In the genomic region with DNA sequence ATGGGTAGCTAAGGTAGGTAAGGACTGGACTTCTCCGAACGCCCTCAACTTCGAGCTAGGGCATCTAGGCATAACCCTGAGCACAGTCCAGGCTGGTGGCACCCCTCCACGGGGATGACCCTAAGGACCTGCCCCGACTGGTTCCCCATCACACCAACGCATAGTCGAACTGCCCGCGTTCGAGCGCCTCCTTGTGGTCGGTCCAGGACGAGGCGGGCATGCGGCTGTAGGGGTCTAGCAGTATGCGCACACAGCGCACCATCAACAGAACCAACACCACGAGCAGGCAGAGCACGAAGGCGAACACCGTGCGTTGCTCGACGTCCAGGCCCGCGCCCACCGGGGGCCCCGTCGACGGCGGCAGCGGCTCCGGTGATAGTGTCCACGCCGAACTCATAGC, we compare ENCODE assay signal across 8 mouse cellular contexts. TPM values are rescaled to one million over a fixed set of nuclear protein-coding genes. Genes with fewer than 3 reads are reported as not detected.
DNase-seq lines count a peak whose midpoint lies in the region; ATAC-seq and TF ChIP-seq lines count a peak whose summit lies in the region.

No protein-coding gene starts in this region.

- H3K27me3 ChIP-seq in midbrain, postnatal 0 days (ENCODE audit: insufficient read depth, low read length): no peaks in the 10 kb centered on the region

- peaks cover 10% of the 10 kb centered on the region for H3K4me1 ChIP-seq in midbrain, postnatal 0 days (ENCODE audit: insufficient read depth, low read length)

- peak; percentile 77 for ATAC-seq in midbrain, postnatal 0 days (ENCODE audit: low FRiP score)

- peak overlapping the region; percentile 77 for H3K4me2 ChIP-seq in midbrain, postnatal 0 days (ENCODE audit: low read depth, low read length, poor library complexity, severe bottlenecking)

- peak overlapping the region; percentile 95 for H3K27ac ChIP-seq in midbrain, postnatal 0 days (ENCODE audit: low read depth, low read length)

- H3K4me3 ChIP-seq in midbrain, postnatal 0 days (ENCODE audit: low read depth, low read length): peak overlapping the region; percentile 76

- no peaks in the 10 kb centered on the region for H3K9me3 ChIP-seq in midbrain, postnatal 0 days (ENCODE audit: low read length)

- peaks cover 46% of the 10 kb centered on the region for H3K36me3 ChIP-seq in midbrain, postnatal 0 days (ENCODE audit: insufficient read depth, low read length)

- H3K9ac ChIP-seq in midbrain, postnatal 0 days (replicated peaks; ENCODE audit: low read length, poor library complexity, severe bottlenecking): peak overlapping the region; percentile 78

- WGBS in midbrain, postnatal 0 days: 2% methylated on average over 35 of the region's 35 CpGs

- peak; percentile 91 for TF ChIP-seq CTCF in midbrain, postnatal 0 days (IDR thresholded peaks at IDR 0.05)

- peak; percentile 72 for DNase-seq in urinary bladder, adult 2 months (ENCODE audit: low spot score)
- no peak for DNase-seq in urinary bladder, postnatal 10 days (ENCODE audit: low spot score)
- peak; percentile 69 for DNase-seq in embryo, embryonic 11.5 days (ENCODE audit: low read depth, low spot score)
- DNase-seq in gastrocnemius, postnatal 4 days (ENCODE audit: low spot score in 2 of 2): peak; percentile 63 to 81
- peak; percentile 60 for DNase-seq in kidney, adult 18-20 months
- peak; percentile 83 for DNase-seq in liver
- peak; percentile 81 for DNase-seq in midbrain, postnatal 0 days (ENCODE audit: low spot score)
- peak; percentile 77 to 89 for DNase-seq in spleen, postnatal 10 days (ENCODE audit: low spot score in 2 of 2)

RNA-seq across cellular contexts. Expression of gene Ctxn1, which starts 0.8 kb away (rescaled TPM):
- 98.2 and 133 TPM in 2 replicates for polyA plus RNA-seq in urinary bladder, adult 2 months (2012; rRNA removed)
- 1 to 10 TPM; 7.5 to 8.0 TPM for total RNA-seq in gastrocnemius, postnatal 4 days (2021)
- total RNA-seq in midbrain, postnatal 0 days (2014; rRNA removed): 78.5 and 91.4 TPM in 2 replicates
- polyA plus RNA-seq in midbrain, postnatal 0 days (2015; fragmentation: Nextera tagmentation; extraction: Ambion mirVana): 250 and 259 TPM in 2 replicates

RNA-seq across cellular contexts. Expression of gene Snapc2, which starts 5.4 kb away (rescaled TPM):
- 50.9 and 56.7 TPM in 2 replicates for polyA plus RNA-seq in urinary bladder, adult 2 months (2012; rRNA removed)
- total RNA-seq in gastrocnemius, postnatal 4 days (2021): 10 to 100 TPM; 21.7 to 22.5 TPM
- 60.4 and 74.3 TPM in 2 replicates for total RNA-seq in midbrain, postnatal 0 days (2014; rRNA removed)
- polyA plus RNA-seq in midbrain, postnatal 0 days (2015; fragmentation: Nextera tagmentation; extraction: Ambion mirVana): 64.8 and 68.1 TPM in 2 replicates

RNA-seq across cellular contexts. Expression of gene Tgfbr3l, which starts 10.2 kb away (rescaled TPM):
- polyA plus RNA-seq in urinary bladder, adult 2 months (2012; rRNA removed): 31.6 and 33.6 TPM in 2 replicates
- 1 to 10 TPM; 5.2 to 9.7 TPM for total RNA-seq in gastrocnemius, postnatal 4 days (2021)
- 8.2 and 15.3 TPM in 2 replicates for total RNA-seq in midbrain, postnatal 0 days (2014; rRNA removed)
- polyA plus RNA-seq in midbrain, postnatal 0 days (2015; fragmentation: Nextera tagmentation; extraction: Ambion mirVana): 3.5 and 5.1 TPM in 2 replicates

RNA-seq across cellular contexts. Expression of gene Timm44, which starts 17.5 kb away (rescaled TPM):
- polyA plus RNA-seq in urinary bladder, adult 2 months (2012; rRNA removed): 66.5 and 76.2 TPM in 2 replicates
- total RNA-seq in gastrocnemius, postnatal 4 days (2021): 10 to 100 TPM; 73.9 to 78.4 TPM
- 58.0 and 58.5 TPM in 2 replicates for total RNA-seq in midbrain, postnatal 0 days (2014; rRNA removed)
- polyA plus RNA-seq in midbrain, postnatal 0 days (2015; fragmentation: Nextera tagmentation; extraction: Ambion mirVana): 50.5 and 52.7 TPM in 2 replicates

RNA-seq across cellular contexts. Expression of gene Gm49320, which starts 19.6 kb away (rescaled TPM):
- polyA plus RNA-seq in urinary bladder, adult 2 months (2012; rRNA removed): 4.3 and 5.9 TPM in 2 replicates
- total RNA-seq in gastrocnemius, postnatal 4 days (2021): under 1 TPM in 1 of 2 experiments, not detected in 1; 0.20 TPM
- 0.11 and 0.61 TPM in 2 replicates for total RNA-seq in midbrain, postnatal 0 days (2014; rRNA removed)
- 0.45 and 0.85 TPM in 2 replicates for polyA plus RNA-seq in midbrain, postnatal 0 days (2015; fragmentation: Nextera tagmentation; extraction: Ambion mirVana)
